Mouse (Mus musculus): ENCODE results near the gene Hist1h2bm.
A peak's percentile ranks its signal among the peaks of the same experiment; 100 is the strongest.

The Hist1h2bm gene

DNA sequence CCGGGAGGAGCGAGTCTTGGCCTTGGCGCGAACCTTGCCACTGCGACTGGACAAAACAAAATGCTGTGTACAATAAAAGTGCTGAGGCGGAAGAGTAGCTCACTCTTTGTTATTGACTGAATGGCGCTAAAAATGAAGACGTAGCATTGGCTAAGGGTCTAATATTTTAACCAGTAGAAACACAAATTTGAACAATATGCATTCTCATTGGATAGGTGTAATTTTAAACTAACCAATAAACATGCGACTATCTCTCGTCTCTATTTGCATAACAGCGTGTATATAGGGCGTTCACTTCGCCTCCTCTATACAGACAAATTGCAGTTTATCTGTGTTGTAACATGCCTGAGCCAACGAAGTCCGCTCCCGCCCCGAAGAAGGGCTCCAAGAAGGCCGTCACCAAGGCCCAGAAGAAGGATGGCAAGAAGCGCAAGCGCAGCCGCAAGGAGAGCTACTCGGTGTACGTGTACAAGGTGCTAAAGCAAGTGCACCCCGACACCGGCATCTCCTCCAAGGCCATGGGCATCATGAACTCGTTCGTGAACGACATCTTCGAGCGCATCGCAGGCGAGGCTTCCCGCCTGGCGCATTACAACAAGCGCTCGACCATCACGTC is at the start of gene Hist1h2bm:
Hist1h2bm (plus strand) TSS at position 288 of the 616 bp plus-strand sequence.
- peak; percentile 87 for DNase-seq

DNA sequence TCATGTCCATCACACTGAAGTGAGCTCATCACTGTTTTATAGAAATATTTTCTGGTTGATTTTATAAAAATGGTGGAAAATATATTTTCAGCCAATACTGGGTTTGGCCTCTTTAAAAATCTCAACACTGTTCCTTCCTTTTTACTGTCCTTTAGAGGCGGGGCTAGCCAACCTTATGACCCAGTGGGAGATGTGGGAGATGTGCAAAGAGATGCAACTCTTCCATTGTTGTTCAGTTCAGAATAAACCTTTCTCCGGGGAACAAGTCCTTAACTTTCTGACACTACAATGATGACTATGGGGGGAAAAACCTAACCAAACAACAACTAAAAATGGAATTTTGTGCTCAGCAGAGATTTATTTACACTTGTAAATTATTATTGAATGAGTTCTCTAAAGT is 44.5 kb upstream of the Hist1h2bm start, which contains the start of gene Olfr1360:
Olfr1360 (minus strand) TSS at position 101 of the 400 bp plus-strand sequence.
- no peak for DNase-seq

DNA sequence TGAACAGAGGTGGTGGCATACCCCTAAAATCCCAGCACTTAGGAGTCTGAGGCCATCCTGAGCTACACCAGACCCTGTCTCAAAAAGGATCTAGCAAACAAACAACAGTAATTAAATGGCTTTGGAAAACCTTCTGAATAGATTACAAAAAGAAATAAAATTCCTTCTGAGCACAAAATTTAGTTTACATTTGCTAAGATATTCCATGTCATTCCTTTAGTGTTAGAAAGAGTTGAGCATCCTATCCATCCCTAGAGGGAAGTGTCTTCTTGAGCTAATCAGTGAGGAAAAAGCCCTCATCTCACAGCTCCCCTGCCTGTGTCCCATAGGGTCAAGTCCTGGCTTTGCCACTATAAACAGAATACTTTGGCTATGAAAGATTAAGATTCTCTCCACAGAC is 24.0 kb upstream of the Hist1h2bm start, which contains the start of gene Olfr1359:
Olfr1359 (plus strand) TSS at position 301 of the 400 bp plus-strand sequence.
- no peak for DNase-seq

DNA sequence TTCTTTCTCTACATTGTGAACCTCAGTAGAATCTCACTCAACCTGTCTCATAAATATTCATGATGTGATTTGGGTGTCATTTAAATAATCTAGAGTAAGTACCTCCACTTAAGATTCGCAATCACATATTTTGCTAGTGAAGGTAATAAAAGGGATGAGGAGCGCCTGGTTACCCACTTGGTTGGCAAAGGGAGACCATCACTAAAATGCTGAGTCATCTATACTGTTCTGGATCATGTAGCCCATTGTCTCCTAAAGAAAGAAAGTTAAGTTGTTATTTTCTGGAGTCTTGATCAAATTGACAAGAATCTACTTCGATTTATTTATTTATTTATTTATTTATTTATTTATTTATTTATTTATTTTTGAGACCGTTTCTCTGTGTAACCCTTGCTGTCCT is 15.2 kb upstream of the Hist1h2bm start:
- no peak for DNase-seq

DNA sequence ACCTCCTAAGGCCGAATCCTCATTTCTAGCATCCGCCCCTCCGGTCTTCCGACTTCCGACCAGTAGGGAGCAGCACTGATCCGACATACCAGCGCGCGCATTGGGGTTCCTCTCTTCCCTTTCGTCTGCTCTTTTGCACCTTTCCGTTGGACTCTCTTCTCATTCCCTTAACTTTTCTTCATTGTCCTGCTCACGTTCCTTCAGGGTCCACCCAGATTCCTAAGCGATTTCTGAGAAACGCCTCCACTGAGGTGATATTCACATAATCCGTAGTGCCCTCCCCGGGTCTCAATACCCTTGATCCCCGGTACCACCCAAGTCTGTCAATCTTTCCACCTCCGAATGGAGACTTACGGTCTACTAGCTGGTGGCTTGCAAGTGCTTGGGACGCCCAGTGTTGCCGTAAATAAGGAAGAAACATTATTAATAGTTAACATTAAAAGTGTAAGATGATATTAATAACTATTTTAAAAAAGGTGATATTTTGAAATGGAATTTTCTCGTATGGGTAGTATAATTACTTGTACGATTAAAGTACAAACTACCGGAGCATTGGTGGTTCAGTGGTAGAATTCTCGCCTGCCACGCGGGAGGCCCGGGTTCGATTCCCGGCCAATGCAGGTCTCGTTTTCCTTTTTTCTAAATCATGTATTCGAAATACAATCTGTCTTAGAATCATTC is 11.7 kb upstream of the Hist1h2bm start:
- DNase-seq, result peak; percentile 90

DNA sequence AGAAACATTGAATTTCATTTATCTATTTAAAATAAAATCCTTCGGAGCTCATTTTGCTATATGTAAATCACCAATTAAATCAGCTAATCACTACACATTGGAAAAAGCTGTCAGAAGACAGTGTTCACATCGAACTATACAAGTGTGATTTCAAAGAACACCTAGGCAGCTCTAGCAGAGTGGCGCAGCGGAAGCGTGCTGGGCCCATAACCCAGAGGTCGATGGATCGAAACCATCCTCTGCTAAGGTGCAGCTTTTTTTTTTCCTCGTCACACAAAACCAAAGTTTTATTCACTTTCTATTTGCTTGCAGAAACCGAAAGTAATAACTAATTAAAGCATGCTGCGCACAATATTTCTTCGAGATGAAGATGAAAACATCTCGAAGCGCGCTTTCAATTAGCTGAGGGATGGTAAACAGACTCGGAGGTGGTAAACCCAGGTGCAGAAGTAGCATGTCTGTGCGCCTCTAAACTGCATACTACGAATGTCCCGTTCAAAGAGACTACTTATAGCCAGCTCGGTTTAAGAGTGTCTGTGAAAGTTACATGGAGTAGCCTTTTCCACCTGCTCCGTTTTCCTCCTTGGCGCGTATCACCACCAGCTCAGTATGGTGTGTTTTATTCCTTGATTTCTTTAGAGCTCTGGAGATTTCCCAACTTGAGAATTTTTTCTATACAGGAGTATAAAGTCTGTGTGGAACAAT is 10.9 kb upstream of the Hist1h2bm start:
- peak; percentile 77 for DNase-seq

DNA sequence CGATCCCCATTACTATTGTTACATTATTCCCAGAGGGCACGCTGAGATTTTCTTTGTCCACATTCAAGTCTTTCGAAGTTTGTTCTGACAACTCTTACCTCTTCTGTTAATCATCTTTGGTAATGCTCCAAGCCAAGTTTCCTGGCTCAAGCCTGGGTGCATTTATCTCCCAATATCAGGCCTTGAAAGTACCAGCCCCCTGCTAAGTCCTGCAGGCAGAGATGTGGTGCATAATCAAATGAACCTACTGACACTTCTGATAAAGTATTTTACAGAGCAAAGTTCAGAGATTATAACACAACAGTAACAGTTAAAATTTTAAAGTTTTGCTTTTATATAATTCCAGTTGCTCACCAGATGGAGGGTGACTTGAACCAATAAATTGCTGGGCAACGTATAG is 10.1 kb upstream of the Hist1h2bm start:
- DNase-seq, result peak; percentile 42

DNA sequence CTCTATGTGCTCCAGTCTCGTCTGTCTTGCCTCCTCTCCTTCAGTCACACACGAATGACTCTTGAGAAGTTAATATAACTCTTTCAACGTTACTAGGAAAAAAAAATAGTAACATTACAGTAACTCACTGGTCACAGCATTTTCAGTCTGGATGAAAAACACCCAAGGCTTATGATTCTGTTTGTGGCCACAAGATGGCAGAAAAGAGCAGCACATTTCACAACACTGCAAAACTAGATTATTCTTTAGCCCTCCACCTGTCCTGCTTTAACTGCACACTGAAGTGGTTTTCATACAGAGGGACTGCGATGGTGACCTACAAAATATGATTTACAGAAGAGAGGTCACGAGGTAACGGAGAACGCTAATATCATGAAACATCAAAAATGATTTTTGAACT is 7.1 kb upstream of the Hist1h2bm start:
- DNase-seq, result peak; percentile 67

DNA sequence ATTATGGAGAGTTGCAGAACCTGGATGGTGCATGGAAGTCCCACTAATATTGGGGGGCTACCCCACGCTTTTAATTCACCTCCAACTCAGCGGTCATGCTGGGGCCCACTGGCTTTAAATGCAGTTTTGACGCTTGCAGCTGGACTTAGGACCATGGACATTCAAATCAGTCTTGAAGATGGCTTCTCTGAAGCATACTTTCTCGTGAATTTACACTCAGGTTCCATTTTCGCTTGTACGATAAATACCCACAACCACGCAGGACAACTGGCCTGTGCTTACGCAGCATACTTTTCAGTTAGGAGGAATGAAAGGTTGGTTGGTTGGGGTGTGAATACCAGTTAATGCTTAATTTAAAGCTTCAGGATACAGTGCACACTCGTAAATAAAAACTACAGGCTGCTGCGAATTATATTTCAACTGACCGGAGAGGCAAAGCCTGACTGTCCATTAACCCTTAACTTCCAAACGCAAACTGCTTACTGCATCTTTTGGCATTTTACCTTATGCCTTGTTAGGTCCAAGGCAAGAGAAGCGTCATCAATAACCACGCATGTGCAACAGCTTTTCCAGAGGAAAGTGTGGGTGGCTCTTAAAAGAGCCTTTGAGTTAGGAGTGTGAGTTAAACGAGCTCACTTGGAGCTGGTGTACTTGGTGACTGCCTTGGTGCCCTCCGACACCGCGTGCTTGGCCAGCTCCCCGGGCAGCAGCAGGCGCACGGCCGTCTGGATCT is 6.5 kb upstream of the Hist1h2bm start:
- peak; percentile 44 for DNase-seq

DNA sequence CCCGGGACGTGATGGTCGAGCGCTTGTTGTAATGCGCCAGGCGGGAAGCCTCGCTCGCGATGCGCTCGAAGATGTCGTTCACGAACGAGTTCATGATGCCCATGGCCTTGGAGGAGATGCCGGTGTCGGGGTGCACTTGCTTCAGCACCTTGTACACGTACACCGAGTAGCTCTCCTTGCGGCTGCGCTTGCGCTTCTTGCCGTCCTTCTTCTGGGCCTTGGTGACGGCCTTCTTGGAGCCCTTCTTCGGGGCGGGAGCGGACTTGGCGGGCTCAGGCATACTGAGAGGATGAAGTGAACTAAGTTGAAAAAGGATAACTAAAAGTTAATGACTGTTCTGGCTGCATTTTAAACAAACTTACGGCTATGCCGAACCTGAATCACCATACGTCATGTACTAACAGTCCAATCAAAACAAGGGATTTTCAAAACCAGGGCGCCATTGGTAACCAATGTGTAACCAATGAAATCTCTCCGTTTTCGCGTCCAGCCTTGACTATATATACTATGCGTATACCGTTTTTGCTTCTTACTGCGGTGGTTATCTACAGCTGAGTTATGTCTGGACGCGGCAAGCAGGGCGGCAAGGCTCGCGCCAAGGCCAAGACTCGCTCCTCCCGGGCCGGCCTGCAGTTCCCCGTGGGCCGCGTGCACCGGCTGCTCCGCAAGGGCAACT is 5.8 kb upstream of the Hist1h2bm start, which contains the start of the genes Hist1h2bl and Hist1h2ai:
Hist1h2bl (minus strand) TSS at position 280 of the 676 bp plus-strand sequence.
Hist1h2ai (plus strand) TSS at position 559 of the 676 bp plus-strand sequence.
- peak; percentile 86 for DNase-seq

DNA sequence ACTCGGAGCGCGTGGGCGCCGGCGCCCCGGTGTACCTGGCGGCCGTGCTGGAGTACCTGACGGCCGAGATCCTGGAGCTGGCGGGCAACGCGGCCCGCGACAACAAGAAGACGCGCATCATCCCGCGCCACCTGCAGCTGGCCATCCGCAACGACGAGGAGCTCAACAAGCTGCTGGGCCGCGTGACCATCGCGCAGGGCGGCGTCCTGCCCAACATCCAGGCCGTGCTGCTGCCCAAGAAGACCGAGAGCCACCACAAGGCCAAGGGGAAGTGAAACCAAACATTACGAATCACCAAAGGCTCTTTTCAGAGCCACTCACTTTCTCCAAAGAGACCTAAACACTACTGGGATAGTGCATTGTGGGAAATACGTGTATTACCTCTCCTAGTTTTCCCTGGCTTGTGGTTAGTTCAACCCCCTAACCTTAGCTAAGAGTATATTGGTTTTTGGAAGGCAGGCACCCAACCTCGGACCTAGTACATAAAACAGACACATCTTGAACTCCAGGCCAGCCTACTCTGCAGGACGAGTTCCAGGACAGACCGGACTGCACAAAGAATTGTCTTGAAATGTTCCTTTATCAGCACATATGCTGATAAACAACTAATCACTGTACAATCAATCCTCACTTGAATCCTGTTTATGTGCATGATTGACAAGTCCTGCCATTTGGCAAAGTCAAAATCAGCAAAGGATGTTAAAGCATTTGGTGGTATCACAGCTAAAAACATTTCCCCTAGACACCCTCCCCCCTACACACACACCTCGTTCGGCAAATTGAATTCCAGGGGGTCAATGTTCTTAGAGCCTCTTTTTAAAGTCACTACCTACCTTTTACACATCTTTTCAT is 5.1 kb upstream of the Hist1h2bm start:
- DNase-seq, result peak; percentile 55

DNA sequence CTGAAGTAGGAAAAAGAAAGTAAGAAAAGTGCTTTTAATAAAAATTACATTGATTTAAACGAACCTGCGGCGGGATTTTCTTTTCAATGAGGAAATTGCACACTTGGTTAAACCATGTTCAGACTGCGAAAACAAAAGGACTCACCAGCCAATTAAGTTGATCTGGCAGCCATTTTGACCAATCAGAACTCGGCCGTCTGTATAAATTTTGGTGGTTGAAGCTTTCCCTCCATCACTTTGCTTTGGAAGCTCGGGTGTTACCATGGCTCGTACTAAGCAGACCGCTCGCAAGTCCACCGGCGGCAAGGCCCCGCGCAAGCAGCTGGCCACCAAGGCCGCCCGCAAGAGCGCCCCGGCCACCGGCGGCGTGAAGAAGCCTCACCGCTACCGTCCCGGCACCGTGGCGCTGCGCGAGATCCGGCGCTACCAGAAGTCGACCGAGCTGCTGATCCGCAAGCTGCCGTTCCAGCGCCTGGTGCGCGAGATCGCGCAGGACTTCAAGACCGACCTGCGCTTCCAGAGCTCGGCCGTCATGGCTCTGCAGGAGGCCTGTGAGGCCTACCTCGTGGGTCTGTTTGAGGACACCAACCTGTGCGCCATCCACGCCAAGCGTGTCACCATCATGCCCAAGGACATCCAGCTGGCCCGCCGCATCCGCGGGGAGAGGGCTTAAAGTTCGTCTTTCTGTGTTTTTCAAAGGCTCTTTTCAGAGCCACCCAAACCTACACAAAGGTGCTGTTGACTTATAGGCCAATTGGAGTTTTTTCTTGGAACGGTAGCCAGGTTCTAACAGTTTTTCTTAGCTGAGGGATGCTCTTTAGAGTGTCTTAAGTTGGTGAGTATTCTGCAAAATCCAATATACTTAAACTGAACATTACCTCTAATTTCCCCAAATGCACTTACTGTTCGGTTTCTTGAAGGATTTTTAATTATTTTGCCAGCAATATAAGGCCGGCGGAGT is 4.2 kb upstream of the Hist1h2bm start, which contains the start of gene Hist1h3h:
Hist1h3h (plus strand) TSS at position 263 of the 961 bp plus-strand sequence.
- peak; percentile 87 for DNase-seq

DNA sequence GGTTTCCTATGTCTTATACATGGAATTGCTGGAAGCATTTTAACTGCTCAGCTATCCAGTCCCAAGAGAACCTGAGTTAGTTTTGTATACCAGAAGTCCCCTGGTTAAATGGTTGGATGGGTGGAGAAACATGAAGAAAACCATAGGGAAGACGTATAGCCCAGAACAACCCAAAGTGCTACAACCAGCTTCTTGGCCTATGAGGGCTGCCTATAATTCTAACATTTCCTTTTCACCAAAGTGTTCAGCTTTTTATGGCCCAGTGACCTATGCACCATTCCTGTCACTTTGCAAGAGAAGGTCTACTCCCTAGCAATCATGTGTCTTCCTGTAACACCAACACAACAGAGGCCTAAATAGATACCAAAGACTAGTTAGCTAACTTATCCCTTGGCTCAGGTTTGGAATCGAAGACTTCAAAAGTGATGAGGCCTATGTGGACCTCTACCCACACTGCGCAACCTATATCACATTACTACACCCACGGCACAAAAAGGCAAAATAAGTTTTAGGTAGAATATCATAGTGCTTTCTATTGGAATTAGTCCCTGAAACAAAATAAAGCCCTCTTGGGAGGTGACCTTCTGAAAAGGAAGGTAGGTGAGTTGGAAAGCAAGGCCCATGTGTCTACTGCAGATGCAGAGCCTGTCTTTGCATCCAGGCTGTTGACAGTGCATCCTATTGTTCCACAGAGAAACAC is 3.3 kb upstream of the Hist1h2bm start:
- peak; percentile 9 for DNase-seq

DNA sequence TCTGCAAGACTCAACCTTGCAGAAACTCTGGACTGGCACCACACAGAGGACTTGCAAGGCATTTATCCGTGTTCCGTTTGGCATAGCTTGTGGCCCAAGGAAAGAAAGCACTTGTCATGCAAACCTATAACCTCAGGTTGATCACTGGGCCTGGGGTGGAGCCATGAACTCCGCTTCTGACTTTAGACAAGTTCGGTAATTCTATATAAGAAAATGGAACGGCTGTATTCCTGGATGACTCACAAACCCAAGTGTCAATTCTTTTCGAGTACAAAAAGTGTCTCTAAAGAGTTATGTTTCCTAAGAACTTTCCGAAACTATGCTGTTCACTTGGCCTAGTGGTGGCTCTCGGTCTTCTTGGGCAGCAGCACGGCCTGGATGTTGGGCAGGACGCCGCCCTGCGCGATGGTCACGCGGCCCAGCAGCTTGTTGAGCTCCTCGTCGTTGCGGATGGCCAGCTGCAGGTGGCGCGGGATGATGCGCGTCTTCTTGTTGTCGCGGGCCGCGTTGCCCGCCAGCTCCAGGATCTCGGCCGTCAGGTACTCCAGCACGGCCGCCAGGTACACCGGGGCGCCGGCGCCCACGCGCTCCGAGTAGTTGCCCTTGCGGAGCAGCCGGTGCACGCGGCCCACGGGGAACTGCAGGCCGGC is 612 bp upstream of the Hist1h2bm start:
- DNase-seq, result peak; percentile 68

DNA sequence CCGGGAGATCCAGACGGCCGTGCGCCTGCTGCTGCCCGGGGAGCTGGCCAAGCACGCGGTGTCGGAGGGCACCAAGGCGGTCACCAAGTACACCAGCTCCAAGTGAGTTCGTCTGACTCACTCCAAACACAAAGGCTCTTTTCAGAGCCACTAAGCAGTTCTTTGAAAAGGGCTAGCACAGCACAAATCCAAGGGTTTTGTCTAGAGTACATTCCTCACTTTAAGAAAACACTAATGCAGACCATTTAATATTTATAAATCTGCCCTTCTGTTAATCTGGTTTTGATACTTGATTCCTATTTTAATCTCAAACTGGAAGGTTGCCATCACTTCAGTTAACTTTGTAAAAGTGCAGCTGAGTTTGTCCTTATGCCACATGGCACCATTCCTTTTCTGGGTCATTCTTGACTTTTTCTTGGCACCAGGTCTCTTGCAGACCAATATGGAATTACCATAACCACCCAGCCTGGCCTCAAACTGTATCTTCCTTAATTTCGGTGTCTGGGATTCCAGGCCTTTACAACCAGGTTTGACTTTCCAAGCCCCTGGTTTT is 605 bp downstream of the Hist1h2bm start:
- no peak for DNase-seq

DNA sequence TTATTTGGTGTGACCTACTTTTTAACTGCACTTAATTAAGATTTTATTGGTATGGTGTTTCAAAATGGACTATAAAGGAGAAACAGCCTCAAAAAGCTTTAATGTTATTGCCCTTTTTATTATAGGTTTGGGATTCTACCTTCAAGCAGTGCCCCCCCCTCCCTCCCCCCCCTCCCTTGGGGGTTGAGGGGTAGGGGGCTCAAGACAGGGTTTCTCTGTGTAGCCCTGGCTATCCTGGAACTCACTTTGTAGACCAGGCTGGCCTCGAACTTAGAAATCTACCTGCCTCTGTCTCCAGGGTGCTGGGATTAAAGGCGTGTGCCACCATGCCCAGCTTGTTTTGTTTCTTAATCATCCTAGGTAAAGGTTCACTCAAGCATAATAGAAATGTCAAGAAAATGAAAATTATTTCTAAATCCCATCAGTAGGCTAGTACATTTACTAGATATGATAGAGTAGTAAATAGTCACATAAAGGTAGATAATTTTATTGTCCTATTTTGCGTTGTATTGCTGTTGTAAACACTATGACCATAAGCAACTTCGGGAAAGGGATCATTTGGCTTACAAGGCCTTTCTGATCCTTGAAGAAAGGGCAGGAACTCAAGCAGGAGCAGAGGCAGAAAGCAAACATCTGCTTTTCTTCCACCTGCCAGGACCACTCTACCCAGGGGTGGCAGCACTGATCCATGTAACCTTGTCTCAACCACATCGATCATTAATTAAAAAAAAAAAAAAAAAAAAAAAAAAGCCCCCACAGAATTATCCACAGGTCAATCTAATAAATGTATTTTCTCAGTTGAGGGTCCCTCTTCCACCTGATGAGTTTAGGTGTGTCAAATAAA is 1.4 kb downstream of the Hist1h2bm start:
- DNase-seq, result peak; percentile 27

DNA sequence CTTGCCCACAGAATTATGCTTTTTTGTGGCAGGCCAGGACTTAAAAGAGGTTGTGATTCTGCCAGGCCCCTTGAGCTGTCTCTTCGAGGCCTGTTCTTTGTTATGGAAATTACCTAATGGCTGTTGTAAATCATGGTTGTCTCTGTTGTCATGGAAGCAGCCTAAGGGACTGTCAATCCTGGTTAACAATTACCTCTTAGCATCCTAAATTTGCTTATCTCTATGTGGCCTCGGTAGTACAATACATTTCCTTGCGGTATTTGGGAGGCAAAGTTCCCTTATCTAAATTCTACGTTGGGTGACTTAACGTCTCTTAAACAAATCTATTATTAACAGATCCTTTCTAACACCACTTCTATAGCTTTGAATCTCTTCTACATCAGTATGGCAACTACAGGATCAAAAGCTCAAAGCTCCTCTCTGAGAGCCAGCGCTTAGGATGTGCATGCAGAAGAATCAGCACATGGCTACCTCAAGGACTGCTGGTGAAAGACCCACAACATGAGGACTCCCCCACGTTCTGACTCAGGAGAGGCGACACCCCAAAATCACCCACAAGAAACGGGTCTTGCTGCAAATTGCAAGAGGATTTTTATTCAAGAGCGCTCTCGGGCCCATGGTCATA is 6.2 kb downstream of the Hist1h2bm start:
- DNase-seq, result no peak

Measured in liver (tissue).